Mouse (Mus musculus) lung, embryonic 16.5 days (tissue): ENCODE results near the gene Tbc1d25. TPM values are rescaled to one million over a fixed set of nuclear protein-coding genes. Genes with fewer than 3 reads are reported as not detected.

ENCODE experiments used
- ATAC-seq: fragments of 200-750 bp; cut with Nextera tagmentation; 2 replicates; pipeline ENCODE4 v1.8.0; 2017; ENCODE audit warnings: low read depth, mild to moderate bottlenecking, moderate library complexity
- H3K27ac ChIP-seq: fragments of 300-500 bp; sonication (generic); 2 replicates; pipeline ENCODE4 v1.5.1; 2014; ENCODE audit warnings: mild to moderate bottlenecking, control low read depth, low read length
- H3K27me3 ChIP-seq: fragments of 300-500 bp; sonication (generic); 2 replicates; pipeline ENCODE4 v1.6.1; 2014; ENCODE audit warnings: low read depth, low read length, mixed read lengths; ENCODE audit not compliant: control insufficient read depth, insufficient read depth
- H3K36me3 ChIP-seq: fragments of 300-500 bp; sonication (generic); 2 replicates; pipeline ENCODE4 v1.6.1; 2014; ENCODE audit warnings: low read length; ENCODE audit not compliant: control insufficient read depth, insufficient read depth
- H3K4me1 ChIP-seq: fragments of 300-500 bp; sonication (generic); replicated peaks from 2 replicates; pipeline ENCODE4 v1.6.1; 2014; ENCODE audit warnings: low read length, mixed read lengths; ENCODE audit not compliant: control insufficient read depth, insufficient read depth
- H3K4me2 ChIP-seq: fragments of 300-500 bp; sonication (generic); 2 replicates; pipeline ENCODE4 v1.6.1; 2014; ENCODE audit warnings: low read depth, low read length, control low read depth
- H3K4me3 ChIP-seq: fragments of 300-500 bp; sonication (generic); 2 replicates; pipeline ENCODE4 v1.5.1; 2014; ENCODE audit warnings: mild to moderate bottlenecking, low read length, control low read depth
- H3K9ac ChIP-seq: fragments of 300-500 bp; sonication (generic); 2 replicates; pipeline ENCODE4 v1.6.1; 2014; ENCODE audit warnings: low read length, control low read depth
- H3K9me3 ChIP-seq: fragments of 300-500 bp; sonication (generic); 2 replicates; pipeline ENCODE4 v1.6.1; 2016; ENCODE audit warnings: low read length; ENCODE audit not compliant: control insufficient read depth
- WGBS: fragments of 180-500 bp; shearing (Covaris S2); extraction: QIAGEN DNeasy Blood & Tissue Kit; methylation state at CpG from one replicate; pipeline ENCODE4 v1.1.7; 2014; 5-methylcytosine and 5-hydroxymethylcytosine counted together
- polyA plus RNA-seq: library from polyadenylated mRNA; unstranded; fragments of >200 nt; fragmentation: Nextera tagmentation; extraction: Ambion mirVana; gene quantifications from 2 replicates; pipeline ENCODE4 v1.2.1, GENCODE M21; 2015

Tbc1d25 gene
- polyA plus RNA-seq, 1 experiment from 2014 or later, result 13.0 TPM

DNA sequence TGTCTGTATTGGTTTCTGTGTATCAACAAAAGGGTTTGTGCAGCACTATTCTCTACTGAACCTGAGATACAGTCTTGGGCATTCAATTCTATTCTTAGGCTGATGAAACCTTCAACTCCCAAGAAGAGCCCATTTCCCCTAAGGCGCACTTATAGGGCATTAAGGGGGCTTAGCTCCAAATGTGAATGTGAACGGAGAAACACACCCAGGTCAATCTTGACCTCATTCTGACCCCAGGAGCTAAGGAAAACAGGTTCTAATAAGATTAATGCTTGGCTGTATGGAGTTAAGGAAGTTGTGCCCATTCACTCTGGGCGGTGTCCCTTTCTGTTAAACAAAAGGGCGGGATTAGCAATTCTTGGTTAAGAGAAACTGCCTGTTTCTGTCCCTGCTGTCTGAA, 31.2 kb upstream of the Tbc1d25 start:
- Histone ChIP-seq H3K4me3 (no peak overlapping the region), H3K4me2 (peak overlapping the region; percentile 69; the same call in 1 of the 2 replicates), H3K27me3 (no peaks in the 10 kb centered on the region), H3K9ac (no peak overlapping the region), H3K36me3 (no peaks in the 10 kb centered on the region), H3K9me3 (no peaks in the 10 kb centered on the region; the same call in 1 of the 2 replicates), H3K27ac (no peak overlapping the region), H3K4me1 (no peaks in the 10 kb centered on the region)
- whole genome bisulfite sequencing, result 30% methylated on average over 4 of the region's 4 CpGs
- ATAC-seq, result no peak

DNA sequence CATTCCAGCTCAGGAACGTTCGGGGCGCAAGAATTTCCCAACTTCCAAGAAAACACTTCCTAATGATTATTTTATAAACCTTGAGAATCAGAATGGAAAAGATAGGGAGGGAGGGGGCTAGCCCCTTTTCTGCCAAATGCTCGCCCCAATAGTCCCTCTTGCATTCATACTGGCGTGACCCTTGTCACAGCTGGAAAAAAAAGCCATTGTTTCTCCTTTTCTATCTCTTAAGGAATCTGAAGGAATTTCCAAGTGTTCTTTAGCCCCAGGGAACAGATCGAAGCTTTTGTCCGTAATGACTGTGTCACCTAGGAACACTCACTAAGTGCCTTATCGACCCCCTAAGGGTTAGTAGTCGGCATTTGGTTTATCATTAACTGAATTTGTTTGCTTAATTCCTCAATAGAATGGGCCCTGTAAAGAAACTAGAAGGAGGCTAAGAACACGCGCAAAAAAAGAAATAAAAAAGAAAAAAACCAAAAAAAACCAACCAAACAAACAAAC, 30.8 kb upstream of the Tbc1d25 start:
- H3K4me1 ChIP-seq, result no peaks in the 10 kb centered on the region
- H3K27ac ChIP-seq, result no peak overlapping the region
- H3K27me3 ChIP-seq, result no peaks in the 10 kb centered on the region
- no peaks in the 10 kb centered on the region; the same call in 1 of the 2 replicates for H3K9me3 ChIP-seq
- peak overlapping the region; percentile 69 for H3K4me2 ChIP-seq
- ATAC-seq, result no peak
- peak overlapping the region; percentile 59 for H3K4me3 ChIP-seq
- H3K36me3 ChIP-seq, result no peaks in the 10 kb centered on the region
- WGBS, result 11% methylated on average over 11 of the region's 11 CpGs
- peak overlapping the region; percentile 51; the same call in 1 of the 2 replicates for H3K9ac ChIP-seq

DNA sequence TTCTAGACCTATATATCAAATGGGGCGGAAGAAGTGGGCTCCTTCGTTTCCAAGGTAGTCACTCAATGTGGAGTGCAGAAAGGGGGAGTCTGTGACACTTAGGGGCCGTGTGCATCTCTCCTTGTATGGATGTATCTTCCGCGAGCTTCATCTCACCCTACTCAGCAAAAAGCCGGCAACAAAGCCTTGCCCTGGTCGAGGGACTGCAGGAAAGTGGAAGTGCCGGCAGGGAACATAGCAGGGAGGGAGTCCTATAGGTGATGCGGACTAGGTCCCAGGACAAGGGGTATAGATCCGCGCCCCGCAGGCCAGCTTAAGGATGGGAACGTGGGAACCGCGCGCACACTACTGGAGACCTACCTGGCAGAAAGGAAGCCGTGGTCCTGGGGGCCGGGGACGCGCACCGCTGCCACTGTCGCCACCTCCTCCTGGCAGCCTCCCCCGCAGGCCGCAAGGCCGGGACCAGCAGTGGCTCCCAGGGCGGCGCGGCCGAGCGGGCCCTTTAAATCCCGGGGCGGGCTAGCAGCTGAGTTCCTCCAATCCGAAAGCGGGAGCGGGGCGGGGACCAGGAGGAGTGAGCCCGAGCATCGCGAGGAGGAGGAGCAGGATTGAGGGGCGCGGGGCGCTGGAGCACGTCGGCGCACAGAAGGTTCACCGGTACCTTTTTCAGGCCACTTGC, 30.2 kb upstream of the Tbc1d25 start, which contains the start of gene Porcn:
Porcn (minus strand) TSS at position 511 of the 679 bp plus-strand sequence.
- 11% methylated on average over 33 of the region's 46 CpGs for WGBS
- ATAC-seq, result peak; percentile 97
- peak within 1 kb of the TSS; percentile 67 for H3K9ac ChIP-seq
- no peaks in the 10 kb centered on the region; the same call in 1 of the 2 replicates for H3K9me3 ChIP-seq
- no peaks in the 10 kb centered on the region for H3K27me3 ChIP-seq
- H3K4me1 ChIP-seq, result no peaks in the 10 kb centered on the region
- H3K27ac ChIP-seq, result 0 out of 2 replicates have a peak within 1 kb of the TSS, but pooled peaks have one; percentile 10
- peak within 1 kb of the TSS; percentile 69 for H3K4me2 ChIP-seq
- H3K36me3 ChIP-seq, result no peaks in the 10 kb centered on the region
- peak within 1 kb of the TSS; percentile 59 for H3K4me3 ChIP-seq

DNA sequence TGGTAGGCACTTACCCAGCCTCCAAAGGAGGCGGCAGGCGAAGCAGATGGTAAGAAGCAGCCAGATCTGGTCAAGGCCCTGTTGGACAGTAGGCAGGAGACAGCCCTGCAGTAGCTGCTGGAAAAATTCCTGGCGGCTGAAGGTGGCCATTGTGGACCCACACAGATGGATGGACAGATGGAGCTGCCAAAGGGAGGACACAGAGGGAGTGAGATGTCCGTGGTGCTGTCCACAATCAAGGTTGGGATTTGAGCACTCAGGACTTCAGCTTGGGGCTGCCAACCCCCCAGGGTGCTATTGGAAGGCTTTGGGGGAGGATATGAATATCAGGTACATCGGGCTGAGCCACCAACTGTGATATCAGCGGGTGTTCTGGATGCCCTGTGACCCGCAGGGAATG, 29.6 kb upstream of the Tbc1d25 start:
- Histone ChIP-seq H3K4me3 (peak overlapping the region; percentile 59), H3K9ac (peak overlapping the region; percentile 67), H3K36me3 (no peaks in the 10 kb centered on the region), H3K4me2 (peak overlapping the region; percentile 69), H3K9me3 (no peaks in the 10 kb centered on the region; the same call in 1 of the 2 replicates), H3K27ac (no peak overlapping the region), H3K27me3 (no peaks in the 10 kb centered on the region), H3K4me1 (no peaks in the 10 kb centered on the region)
- ATAC-seq, result no peak
- WGBS, result 38% methylated on average over 7 of the region's 7 CpGs

DNA sequence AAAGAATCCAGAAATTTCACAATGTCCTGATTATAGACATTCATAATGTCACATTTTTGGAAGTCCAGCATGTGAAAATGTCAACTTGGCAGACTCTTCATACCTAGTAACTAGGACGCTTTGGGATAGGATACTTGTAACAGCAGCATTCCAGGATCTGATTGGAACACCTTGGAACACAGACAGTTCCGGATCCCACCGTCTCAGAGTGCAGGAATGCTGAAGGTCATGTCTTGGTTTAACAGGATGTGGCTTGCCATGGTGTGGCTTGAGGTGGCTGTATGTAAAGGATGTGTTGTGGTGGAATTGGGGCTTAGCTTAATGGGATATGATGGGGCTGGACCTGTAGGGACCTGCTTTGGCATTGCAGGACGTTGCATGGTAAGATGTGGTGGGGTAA, 29.1 kb upstream of the Tbc1d25 start:
- Histone ChIP-seq H3K27me3 (no peaks in the 10 kb centered on the region), H3K4me2 (no peak overlapping the region), H3K4me1 (no peaks in the 10 kb centered on the region), H3K4me3 (no peak overlapping the region), H3K9ac (no peak overlapping the region), H3K9me3 (no peaks in the 10 kb centered on the region; the same call in 1 of the 2 replicates), H3K27ac (no peak overlapping the region), H3K36me3 (no peaks in the 10 kb centered on the region)
- ATAC-seq, result no peak
- 65% methylated on average over 4 of the region's 4 CpGs for WGBS

DNA sequence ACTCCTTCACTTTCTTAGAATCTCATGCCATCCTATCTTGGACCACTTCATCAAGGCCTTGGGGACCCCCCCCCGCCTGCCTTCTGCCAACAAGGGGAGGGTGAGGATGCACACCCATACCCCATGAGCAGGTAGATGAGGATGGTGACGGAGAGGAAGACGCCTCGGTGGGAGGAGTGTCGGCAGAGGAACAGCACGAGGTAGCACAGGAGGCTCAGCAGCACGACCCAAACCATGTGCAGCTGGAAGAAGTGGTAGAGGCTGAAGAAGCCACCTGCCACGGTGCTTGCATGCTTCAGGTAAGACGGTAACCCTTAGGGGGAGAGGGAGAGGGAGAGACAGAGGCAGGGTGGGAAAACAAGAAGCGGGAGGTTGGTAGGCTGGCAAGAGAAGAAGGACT, 28.1 kb upstream of the Tbc1d25 start:
- H3K27ac ChIP-seq, result no peak overlapping the region
- H3K9me3 ChIP-seq, result no peaks in the 10 kb centered on the region; the same call in 1 of the 2 replicates
- H3K36me3 ChIP-seq, result no peaks in the 10 kb centered on the region
- H3K27me3 ChIP-seq, result no peaks in the 10 kb centered on the region
- H3K4me2 ChIP-seq, result no peak overlapping the region
- no peaks in the 10 kb centered on the region for H3K4me1 ChIP-seq
- H3K9ac ChIP-seq, result no peak overlapping the region
- no peak for ATAC-seq
- no peak overlapping the region for H3K4me3 ChIP-seq
- 87% methylated on average over 10 of the region's 10 CpGs for WGBS

DNA sequence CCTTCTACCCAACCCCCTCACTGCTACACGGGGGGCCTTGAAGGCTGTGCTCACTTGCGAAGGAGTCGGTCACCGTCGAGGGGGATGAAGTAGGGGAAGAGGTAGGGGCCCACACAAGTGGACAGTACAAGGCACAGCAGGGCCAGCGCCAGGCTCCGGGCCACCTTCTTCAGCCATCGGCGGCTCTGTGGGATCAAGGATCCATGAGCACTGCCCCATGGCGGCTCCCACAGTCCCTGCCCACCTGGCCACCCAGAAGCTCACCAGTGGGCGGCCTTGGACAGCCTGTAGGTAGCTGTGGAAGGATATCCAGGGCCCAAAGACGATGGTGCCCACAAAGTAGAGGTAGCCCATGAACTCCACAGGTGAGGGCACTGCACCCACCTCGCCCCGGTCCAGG, 27.1 kb upstream of the Tbc1d25 start:
- H3K36me3 ChIP-seq, result no peaks in the 10 kb centered on the region
- WGBS, result 82% methylated on average over 14 of the region's 14 CpGs
- H3K9me3 ChIP-seq, result no peaks in the 10 kb centered on the region; the same call in 1 of the 2 replicates
- no peak overlapping the region for H3K4me2 ChIP-seq
- ATAC-seq, result no peak
- no peaks in the 10 kb centered on the region for H3K4me1 ChIP-seq
- H3K27me3 ChIP-seq, result no peaks in the 10 kb centered on the region
- no peak overlapping the region for H3K27ac ChIP-seq
- H3K9ac ChIP-seq, result no peak overlapping the region
- no peak overlapping the region for H3K4me3 ChIP-seq

DNA sequence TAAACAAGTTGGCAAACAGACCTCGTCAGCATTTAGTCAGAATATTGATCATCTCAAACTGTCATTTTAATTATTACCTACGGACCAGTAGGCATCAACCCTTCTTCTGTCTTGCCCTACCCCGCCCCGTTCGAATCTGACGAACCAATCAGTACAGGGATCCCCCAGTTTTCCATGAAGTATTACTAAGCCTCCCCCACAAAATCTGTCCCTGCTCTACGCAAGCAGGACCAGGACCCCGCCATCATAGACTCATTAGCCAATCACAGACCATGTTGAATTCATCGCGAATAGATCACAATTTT, 17.4 kb upstream of the Tbc1d25 start, which contains the start of gene Ebp:
Ebp (minus strand) TSS at position 94 of the 305 bp plus-strand sequence.
- H3K27ac ChIP-seq, result 0 out of 2 replicates have a peak within 1 kb of the TSS, but pooled peaks have one; percentile 27
- no peaks in the 10 kb centered on the region for H3K36me3 ChIP-seq
- 0 out of 2 replicates have a peak, but pooled peaks cover 5% of the 10 kb centered on the region for H3K4me1 ChIP-seq
- peak within 1 kb of the TSS; percentile 66 for H3K4me2 ChIP-seq
- H3K9me3 ChIP-seq, result no peaks in the 10 kb centered on the region
- peak within 1 kb of the TSS; percentile 62 for H3K4me3 ChIP-seq
- no peak for ATAC-seq
- WGBS, result 20% methylated on average over 10 of the region's 10 CpGs
- H3K27me3 ChIP-seq, result no peaks in the 10 kb centered on the region
- H3K9ac ChIP-seq, result peak within 1 kb of the TSS; percentile 76

DNA sequence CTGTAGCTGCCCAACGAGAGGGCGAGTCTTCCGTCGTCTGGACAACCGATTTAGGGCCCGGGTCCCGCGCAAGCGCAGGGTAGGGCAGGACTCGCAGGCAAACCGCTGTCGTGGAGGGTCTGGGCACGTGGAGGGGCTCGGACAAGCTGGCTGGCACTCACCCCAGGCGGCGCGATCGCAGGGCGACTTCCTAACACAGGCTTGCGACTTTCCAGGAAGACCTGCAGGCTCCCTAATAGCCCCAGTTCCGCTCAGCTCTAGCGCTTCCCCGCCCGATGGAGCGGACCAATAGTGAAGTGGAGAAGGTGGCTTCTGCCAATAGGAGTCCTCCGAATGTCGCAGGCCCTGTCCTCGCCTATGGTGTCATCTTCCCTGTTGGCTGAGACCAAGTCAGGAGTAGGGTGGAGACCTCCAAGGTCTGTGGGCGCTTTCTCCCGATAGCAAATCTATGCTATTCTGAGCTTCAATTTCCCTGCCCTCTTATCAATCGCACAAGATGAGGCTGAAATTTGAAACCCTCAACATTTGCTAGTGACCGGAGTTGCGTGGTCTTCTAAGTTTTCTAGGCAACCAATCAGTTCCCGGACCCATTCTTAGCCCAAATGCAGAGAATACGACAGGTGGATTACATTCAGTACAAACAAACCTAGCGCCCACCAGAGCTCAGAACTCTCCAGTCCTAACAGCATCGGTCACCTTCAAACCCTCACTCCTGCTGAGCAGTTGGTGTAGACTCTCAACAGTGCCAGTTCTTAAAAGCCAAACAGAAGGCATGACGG, 16.8 kb upstream of the Tbc1d25 start:
- Histone ChIP-seq H3K36me3 (no peaks in the 10 kb centered on the region), H3K4me1 (0 out of 2 replicates have a peak, but pooled peaks cover 5% of the 10 kb centered on the region), H3K27ac (0 out of 2 replicates have a peak overlapping the region, but pooled peaks have one; percentile 27), H3K9ac (peak overlapping the region; percentile 76), H3K27me3 (no peaks in the 10 kb centered on the region), H3K4me3 (peak overlapping the region; percentile 62), H3K4me2 (peak overlapping the region; percentile 66), H3K9me3 (no peaks in the 10 kb centered on the region)
- WGBS, result 10% methylated on average over 38 of the region's 38 CpGs
- ATAC-seq, result peak; percentile 99
